Mouse (Mus musculus) thymus, postnatal 25 days (tissue): ENCODE measurements around the gene Gclc.

Experiments used
- DNase-seq: peaks from one replicate; pipeline ENCODE4 v3.0.0; 2022

The Gclc gene

DNA sequence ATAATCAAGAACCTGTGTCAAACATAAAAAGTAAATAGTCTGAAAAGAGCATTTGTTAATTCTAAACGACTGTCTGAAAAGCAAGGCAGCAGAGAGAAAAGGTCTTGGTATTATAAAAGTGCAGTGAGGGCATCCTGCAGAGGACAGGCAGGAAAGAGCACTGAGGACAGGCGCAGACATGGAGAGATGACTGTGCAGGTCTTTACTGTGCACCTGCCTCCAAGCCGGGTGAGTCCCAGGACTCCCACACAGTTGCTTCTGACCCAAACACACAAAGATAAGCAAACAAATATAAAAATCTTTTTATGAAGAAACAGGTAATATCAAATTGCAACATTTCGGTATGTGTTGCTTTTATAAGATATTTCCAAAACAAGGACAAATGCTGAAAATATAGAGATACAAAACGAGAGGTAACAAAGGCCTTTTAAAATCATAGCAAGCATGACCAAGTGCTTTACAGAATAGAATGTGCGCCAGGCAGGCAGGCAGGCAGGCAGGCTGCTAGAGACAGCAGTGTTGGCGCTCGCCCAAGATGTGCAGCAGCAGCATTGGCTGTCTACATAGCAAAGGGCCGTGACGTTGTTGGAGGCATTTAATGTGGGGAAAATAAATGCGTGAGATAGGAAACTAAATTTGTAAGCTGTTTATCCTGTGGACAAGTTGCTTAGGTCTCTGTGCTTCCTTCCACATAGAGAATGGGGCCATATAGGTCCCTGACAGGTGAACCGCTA, 35.4 kb downstream of the Gclc start:
- DNase-seq = no peak

DNA sequence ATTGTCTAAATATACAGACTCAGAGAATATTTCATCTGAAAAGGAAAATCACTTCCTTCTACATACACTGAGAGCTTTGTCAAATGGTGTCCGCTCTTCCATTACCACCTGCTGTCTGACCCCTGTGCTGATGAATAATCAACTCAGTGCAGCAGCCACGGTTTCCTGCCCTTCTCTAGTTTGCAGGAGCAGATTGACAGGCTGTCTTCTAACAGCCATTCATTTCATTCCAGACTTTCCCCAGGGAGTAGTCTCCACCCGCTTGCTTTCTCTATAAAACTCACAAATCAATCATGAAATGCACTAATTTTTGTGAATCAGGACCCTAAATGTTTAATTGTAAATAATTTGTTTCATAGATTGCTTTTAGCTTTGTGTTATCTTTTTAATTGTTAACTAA, 39.5 kb downstream of the Gclc start:
- DNase-seq = no peak

DNA sequence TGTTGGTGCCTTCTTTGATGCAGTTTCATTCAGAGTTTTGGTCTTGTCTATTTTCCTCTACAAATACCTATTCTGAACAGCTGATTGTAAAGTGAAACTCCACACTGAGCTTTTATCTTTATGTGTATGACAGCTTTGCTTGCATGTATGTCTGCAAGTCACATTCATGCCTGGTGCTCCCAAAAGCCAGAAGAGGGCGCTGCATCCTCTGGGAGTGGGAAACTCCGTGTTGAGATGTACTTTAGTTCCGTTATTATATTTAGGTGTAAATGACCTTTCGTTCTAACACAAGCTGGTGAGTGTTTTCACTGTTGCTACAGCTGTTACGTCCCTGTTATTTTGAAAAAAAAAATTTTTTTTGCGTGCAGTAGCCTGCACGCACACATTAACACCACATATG, 48.1 kb downstream of the Gclc start:
- peak; percentile 29 for DNase-seq

DNA sequence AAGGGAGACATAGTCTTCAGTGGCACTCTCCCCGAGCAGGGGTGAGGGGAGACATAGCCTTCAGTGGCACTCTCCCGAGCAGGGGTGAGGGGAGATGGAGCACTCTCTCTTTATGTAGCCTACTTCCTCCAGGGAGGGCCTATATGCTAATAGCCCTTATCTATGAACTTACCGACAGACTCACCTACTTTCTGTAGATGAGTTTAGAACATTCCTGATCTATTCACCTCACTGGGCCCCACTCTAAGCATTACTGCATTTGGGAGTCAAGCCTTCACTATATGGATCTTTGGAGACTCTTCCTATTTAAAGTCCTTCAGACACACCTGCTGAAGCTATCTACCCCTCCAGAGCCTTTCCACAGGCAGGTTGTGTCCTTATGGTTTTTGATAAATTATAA, 52.1 kb downstream of the Gclc start:
- DNase-seq = no peak

DNA sequence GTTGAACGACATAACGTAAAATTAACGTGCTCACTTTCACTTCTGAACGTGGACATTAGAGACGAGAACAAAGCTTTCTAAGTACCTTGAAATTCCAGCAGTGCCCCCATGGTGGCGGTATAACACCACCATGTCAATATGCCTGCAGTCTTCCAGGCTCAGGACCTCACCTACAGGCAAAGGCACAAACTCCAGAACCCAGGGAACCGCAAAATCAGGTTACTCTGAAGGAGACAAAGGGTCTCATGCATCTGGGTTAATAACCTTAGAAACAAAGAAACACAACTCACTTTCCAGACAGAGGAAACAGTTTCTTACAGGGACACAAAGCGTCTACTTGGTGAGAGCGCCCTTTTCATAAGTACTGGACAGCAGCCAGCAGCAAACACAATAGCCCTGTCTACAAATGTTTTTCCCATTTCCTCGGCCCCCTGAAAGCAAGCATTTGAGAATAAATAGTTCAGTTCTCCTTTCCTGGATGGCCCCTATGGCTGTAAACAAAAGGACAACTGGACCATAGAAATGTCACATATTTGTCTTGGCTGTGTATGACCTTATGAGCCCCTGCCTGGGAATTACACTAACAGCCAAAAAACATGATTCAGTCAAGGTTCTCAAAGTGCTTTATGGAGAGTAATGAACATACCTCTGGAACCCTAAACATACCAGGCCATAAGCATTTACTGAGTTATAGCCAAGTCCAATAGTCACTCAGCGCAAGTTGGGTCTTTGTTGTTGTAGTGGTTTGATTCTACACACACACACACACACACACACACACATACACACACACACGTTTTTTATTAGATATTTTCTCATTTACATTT, 52.7 kb downstream of the Gclc start:
- DNase-seq = peak; percentile 81

DNA sequence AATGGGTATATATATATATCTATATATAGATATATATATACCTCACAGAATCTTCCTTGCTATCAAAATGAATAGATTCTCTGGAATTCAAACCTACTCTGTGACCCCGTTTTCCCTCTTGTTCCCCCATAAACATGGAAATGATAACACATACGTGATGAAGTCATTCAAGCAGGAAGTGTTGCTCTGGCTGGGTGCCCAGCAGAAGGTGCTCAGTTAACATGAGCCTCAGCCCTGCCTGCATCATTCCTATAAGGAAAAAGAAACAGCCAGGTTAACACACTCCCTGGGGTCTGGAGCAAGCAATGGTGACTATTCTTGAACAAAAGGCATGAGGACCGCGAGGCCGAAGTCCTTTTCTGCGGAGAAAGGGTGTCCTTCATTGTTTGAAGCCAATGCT, 54.1 kb downstream of the Gclc start:
- no peak for DNase-seq

DNA sequence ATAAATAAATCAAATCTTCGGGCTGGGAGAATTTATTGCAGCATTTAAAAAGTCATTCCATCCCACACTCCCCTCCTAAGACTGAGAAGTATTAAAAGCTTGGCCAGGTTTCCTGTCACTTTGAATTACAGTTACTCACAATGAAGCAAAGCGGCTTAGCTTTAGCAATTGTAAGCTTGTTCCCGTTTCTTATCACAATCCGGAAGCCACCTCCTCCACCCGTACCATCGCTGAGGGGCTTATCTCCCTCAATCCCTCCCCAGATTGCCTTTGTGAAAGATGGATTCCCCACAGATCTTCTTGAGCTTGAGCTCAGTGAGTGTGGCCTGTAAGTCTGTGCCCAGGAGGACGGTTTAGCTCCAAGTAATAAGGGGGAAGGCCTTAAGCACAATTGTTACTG, 64.5 kb downstream of the Gclc start:
- DNase-seq = no peak

DNA sequence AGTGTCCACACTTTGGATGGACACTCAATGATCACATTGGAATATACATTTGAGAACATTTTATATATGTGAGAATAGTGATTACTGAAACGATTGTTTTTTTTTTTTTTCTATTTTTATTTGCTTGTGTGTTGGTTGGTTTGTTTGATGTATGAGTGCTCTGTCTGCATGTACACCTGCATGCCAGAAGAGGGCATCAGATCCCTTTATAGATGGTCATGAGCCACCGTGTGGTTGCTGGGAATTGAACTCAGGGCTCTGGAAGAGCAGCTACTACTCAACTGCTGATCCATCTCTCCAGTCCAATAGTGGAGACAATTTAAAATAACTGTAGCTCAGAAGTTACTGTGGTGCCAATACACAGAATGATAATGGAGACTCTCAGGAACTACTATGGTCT, 65.0 kb downstream of the Gclc start:
- no peak for DNase-seq

DNA sequence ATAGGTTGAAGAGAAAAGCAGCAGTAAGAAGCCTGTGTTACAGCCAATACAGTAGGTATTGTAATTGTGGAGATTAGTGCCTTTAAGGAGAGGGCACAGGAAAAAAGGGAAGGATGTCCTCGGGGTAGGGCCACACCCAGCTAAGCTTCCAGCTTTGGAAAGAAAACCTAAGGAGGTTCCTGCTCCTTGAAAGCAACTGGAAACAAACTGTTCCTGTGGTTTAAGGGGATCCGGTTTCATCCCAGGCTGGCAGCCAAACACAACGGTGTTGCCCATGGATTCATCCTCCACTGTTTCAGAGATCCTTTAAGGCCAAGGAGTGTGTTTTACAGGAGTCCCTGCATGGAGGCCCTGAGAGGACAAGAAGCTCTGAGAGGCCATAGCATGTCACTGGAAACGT, 66.5 kb downstream of the Gclc start:
- no peak for DNase-seq

DNA sequence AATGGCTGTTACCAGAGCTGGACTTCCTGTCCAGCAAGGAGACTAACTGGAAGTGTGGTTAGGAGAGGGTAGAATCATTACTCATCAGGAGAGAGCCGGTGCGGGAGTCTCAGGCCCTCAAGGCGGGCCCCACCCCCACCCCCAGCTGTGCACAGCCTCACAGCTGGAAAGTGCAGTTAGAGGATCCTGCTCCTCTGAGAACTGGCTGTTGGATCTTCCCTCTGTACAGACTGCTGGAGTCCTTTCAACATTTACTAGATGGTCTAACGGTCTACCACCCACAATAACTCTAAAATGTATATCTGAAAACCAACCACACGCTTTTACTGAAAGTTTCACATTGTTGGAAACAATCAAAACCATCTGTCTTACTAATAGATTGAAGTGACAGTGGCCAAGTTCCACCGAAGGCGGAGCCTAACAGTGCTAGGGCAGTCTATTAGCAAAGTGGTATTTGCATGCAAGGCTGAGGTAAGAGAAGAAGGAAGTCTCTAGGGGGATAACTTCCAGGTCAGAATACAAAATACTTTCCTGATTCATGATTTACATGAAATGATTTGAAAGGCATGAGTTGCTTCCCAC, 71.1 kb downstream of the Gclc start:
- no peak for DNase-seq

DNA sequence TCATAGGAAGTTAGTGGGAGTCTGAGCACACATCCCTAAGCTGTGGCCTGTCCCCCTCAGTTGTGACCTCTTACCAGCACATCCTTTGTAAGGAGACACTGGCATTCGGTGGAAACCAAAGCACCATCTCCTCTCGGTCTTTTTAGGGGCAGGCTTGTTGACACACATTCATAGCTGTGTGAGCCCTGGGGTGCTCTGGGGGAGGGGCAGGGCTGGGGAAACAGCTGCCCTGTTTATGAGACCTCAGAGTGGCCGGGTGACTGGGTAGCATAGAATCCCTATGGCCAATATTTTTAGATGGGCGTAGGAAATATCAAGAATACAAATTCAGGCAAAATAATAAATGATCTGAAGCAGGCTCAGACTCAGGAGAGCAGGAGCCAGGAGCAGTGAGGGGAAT, 71.9 kb downstream of the Gclc start:
- DNase-seq = no peak

DNA sequence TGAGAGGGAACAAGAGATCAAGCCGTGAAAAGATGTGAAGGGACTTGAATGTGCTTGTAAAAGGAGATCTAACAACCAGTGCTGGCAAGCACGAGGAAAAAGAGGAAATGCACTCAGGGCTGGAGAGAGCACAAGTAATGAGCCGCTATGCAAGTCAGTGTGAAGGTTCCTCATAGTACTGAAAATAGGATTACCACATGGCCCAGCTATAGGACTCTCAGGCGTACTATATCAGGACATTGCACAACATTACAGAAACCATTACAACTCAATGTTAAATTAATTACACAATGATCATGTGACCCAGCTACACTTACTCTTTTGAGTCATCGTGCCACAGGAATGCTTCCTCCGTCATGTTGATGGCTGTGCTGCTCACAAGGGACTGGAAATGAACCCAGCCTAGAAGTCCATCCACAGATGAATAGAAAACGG, 74.2 kb downstream of the Gclc start:
- DNase-seq = no peak

DNA sequence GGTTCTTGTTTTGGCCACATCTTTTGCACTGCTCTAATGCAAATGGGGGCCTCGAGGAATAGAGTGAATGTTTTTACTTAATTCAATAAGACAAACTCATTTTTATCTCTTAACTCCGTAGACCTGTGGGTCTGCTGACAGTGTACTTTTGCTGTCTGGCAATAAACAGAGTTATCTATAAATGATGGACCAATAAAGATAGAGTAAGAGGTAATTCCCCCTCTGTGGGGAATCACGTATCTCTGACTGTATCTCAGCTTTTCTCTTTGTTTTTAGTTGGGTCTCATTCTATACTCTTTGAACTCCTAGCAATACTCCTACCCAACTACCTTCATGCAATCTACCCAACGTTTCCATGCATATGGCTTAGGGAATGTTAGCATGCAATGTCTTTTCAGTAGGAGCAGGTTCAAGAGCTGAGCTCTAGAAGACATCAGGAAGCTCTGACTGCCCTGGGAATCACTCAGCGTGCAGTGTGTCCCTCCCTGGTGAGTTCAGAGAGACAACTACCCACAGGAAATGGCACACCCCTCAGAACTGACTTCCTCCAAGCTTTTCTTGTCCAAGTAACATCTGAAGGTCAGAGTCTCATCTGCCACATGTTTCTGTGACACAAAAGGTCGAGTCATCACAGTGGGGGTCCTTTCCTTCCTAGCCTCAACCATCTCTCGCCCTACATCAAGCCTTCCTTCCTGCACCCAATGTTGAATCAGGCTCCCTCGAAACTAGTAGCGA, 80.1 kb downstream of the Gclc start:
- no peak for DNase-seq

DNA sequence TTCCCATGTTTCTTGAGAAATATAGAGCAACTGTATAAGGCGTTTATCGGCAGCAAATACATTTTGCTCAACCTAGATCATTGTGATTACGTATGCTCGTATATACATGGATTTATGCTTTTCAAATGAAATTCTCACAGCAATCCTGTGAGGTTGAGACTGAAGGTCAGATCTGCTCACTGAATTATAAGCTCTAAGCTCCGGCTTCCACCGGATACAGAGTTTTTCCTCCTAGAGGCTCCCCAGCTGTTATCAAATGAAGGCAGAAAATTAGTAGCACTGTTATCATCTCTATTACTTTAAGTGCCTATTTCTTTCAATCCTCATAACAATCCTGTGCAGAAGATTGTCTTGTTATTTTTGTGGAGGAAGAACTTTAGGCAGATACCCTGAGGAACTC, 80.8 kb downstream of the Gclc start:
- no peak for DNase-seq

DNA sequence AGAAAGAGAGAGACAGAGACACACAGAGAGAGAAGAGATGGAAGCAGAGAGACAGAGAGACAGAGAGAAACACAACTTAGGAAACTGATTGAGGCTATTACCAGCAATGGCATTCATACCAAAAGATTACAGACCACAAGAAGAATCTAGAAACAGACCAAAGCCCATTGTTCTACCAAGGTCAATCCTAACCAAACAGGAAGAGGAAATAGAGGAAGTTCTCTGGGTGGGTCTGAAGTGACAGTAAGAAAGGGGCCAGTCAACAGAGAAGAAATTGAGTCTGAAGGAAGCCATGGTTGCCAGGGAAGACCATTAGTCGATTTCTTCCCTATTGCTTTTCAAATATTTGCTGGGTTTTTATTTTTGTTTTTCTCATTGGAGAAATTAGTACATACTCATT, 81.4 kb downstream of the Gclc start:
- DNase-seq = no peak

DNA sequence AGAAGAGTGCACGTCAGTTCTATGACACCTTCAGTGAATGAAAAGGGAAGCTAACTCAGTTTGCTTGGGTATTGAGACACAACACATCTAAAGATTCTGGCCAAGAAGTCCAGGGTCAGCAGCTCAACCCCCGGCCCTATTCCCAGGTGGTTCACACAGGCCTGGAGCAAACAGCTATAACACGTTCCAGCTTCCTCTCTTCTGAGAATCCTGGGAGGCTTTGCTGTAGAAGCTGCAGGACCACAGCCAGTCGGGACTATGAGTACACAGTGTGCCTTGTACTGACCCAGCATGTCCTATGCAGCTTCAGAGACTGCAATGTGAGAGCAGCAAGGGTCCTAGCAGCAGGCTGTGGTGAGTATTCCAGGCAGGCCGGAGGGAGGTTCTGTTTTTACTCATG, 84.3 kb downstream of the Gclc start:
- no peak for DNase-seq
